Mouse (Mus musculus) layer of hippocampus, adult 2 months (tissue): ENCODE measurements at regions not wholly inside any gene's neighbourhood (a gene's known extent, or its start where the extent isn't known, plus 50 kb on each side); places are given as distances from the start of the nearest gene placed in this dataset.

Source experiments
- DNase-seq, 2 experiments: peaks; one replicate each; pipeline ENCODE4 v3.0.0; 2022; ENCODE audit warnings: low spot score in 2 of 2
- H3K27ac ChIP-seq: fragments of 200-600 bp; 2 replicates; pipeline ENCODE4 v1.8.1; 2022
- H3K4me3 ChIP-seq: fragments of 200-600 bp; 2 replicates; pipeline ENCODE4 v1.8.1; 2022; ENCODE audit warnings: mild to moderate bottlenecking
- CTCF ChIP-seq: fragments of 200-600 bp; conservative IDR thresholded peaks from 2 replicates; pipeline ENCODE4 v1.8.1; 2022; ENCODE audit warnings: antibody characterized with exemption, mild to moderate bottlenecking, moderate library complexity

DNA sequence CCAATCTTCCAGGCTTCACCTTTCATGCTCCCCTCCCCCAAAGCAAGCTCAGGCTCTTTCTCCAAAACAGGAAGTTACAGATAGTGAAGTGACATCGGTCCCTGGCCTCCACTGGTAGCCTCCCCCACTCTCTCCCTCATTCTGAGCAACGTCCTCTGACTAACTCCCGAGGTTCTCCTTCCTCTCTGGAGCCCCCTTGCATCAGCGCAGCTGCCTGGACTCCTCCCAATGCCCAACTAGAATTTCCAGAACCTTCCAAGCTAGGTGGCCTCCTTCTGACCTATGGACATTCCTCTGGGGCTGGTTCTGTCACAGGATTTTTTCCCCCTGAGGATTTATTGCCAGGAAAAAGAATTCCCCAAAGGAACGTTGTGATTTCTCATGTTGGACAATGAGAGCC lies 171.1 kb downstream of the Bcl2l11 start:
- TF ChIP-seq CTCF, result no peak
- no peak overlapping the region for H3K4me3 ChIP-seq
- DNase-seq, result no peak
- no peak overlapping the region for H3K27ac ChIP-seq

DNA sequence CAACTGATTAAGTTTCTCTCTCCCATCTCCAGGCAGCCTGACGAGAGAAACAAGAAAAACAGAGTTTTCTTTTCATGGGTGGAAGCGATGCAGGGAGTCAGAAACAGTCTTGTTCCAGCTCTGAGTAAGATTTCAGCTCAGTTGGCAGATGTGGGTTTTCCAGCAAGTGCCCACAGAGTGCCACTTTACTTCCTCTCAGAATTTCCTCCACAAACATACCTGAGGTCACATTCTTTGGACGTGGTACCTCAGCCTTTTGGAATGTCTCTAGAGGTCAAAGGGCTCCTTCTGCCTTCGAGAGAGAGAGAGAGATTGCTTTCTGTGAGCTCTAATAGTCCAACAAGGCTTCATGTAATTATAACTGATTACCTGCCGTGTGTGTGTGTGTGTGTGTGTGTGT lies 172.0 kb downstream of the Bcl2l11 start:
- TF ChIP-seq CTCF, result no peak
- DNase-seq, result no peak
- H3K4me3 ChIP-seq, result no peak overlapping the region
- no peak overlapping the region for H3K27ac ChIP-seq

DNA sequence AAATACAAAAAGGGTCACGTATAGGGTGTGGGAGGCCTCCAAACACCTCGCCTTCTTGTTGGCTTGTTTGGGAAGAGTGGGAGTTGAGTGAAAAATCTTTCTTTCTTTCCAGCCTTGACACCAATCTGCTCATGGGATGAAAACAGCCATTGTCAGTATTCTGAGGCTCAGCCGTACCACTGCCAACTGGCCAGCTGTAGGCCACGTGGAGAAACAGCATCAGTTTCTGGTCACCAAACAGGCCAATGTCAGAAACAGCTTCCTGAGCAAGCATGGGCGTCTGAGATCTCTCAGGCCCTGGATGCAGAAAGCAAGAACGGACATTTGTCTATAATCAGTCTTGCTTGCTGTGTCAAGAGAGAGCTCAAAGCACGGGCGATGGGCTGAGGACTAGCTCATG lies 173.2 kb downstream of the Bcl2l11 start:
- TF ChIP-seq CTCF, result no peak
- DNase-seq, result no peak
- no peak overlapping the region for H3K4me3 ChIP-seq
- no peak overlapping the region for H3K27ac ChIP-seq

DNA sequence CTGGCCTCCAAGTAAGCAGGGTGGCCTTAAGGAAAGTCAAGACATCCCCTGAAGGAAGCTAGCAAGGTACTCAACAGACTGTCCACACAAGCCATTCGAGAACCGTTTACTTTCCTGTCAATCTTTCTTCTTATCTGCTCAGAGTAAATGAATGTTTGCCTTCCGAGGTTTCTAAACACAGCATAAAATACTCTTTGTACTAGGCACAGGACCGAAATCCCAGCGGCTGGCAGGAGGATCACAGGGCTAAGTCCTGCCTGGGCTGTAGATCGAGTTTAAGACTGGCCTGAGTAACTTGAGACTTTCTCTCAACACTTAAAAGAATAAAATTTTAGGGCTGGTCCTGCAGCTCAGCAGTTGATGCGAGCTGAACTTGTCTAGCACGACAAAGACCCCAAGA lies 175.9 kb downstream of the Bcl2l11 start:
- TF ChIP-seq CTCF, result no peak

DNA sequence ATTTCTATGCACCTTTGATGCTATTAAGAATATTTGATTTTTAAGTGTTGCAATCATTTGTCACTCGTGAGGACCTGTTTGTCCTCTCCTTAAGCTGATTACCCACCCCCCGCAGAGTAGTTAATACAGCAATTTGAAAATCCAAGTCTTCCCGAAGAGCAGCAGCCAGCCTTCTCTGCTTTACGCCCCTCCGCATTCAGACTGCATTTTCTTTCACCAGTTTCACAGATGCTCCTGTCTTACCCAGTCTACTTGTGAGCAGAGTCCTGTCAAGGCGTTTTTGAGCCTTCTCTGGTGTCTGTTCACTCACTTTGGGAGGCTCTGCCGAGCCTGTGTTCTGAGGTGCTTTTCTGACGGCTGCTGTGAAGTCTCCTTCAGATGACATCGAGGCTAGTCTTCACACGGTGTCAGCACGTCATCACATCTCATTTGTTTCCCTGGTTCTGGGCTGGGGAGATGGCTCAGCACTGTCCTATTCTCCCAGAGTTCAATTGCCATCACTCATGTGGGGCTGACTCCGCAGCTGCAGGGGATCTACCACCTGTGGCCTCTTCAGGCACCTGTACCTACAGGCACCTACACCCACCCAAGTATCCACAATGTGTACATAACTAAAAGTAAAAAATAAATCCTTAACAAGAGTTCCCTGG lies 178.3 kb downstream of the Bcl2l11 start:
- no peak overlapping the region for H3K4me3 ChIP-seq
- TF ChIP-seq CTCF, result no peak
- H3K27ac ChIP-seq, result no peak overlapping the region
- no peak for DNase-seq

More for the DNA sequence above, 175.9 kb downstream of the Bcl2l11 start:
- Histone ChIP-seq H3K27ac (no peak overlapping the region), H3K4me3 (no peak overlapping the region)
- DNase-seq, result no peak

DNA sequence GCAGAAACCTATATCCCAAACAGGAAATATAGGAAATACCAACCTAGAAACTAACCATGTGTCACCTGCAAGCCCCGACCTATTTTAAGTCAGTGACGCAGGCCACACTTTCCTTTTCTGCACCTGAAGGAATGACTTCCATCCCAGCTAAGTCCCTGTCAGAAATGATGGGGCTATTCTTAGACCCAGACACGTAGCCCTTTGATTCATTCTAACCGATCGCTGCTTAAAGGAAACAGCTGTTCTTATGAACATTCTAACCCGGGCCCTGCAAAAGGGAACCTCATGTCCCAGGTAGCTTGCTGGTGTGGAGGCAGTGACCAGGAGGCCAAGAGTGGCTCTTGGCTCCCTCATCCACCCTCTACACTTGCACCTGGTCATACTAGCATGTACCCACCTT lies 180.9 kb downstream of the Bcl2l11 start:
- no peak for DNase-seq
- no peak overlapping the region for H3K27ac ChIP-seq
- H3K4me3 ChIP-seq, result no peak overlapping the region
- no peak for TF ChIP-seq CTCF

DNA sequence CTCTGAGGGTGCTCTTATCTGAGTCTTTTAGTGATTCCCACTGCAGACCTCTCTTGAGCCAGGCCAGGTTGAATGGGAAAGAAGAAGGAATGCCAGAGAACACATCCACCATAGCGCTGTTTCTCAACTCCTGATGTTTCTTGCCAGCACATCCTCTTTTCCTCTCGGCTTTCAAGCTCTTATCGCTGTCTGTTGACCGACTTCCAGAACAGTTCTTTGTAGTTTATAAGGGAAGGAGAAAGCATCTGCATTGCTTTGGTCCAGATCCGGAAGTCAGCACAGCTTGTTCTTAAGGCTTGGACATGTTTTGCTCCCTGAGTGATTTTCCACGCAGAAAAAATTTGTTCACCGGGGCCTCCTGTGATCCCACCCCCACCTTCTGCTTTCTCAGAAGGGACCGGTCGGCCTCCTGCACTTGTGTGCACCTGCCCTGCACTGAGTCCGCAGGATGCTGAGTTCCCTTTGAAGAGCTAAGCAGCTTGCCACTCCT lies 183.7 kb downstream of the Bcl2l11 start:
- no peak for TF ChIP-seq CTCF
- no peak overlapping the region for H3K4me3 ChIP-seq
- no peak for DNase-seq
- no peak overlapping the region for H3K27ac ChIP-seq

DNA sequence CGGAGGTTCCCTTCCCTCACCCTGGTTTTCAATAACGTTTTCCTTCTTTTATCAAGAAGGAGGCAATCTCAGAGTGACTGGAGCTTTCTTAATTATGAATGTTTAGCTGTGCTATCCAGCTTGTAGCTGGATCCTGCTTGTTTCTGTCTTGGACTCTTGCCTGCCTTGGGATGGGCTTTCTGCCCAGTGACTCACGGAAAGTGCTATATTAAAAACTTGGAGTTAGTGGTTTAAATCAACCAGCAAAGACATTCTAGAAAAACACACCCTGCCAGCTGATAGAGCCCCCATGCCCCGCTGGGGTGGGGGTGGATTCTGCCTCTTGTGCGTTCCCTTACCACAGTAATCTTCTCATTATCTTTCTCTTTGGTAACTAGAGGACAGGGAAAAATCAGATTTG lies 184.2 kb downstream of the Bcl2l11 start:
- H3K4me3 ChIP-seq, result no peak overlapping the region
- DNase-seq, result peak; percentile 71 to 85
- H3K27ac ChIP-seq, result no peak overlapping the region
- TF ChIP-seq CTCF, result no peak

DNA sequence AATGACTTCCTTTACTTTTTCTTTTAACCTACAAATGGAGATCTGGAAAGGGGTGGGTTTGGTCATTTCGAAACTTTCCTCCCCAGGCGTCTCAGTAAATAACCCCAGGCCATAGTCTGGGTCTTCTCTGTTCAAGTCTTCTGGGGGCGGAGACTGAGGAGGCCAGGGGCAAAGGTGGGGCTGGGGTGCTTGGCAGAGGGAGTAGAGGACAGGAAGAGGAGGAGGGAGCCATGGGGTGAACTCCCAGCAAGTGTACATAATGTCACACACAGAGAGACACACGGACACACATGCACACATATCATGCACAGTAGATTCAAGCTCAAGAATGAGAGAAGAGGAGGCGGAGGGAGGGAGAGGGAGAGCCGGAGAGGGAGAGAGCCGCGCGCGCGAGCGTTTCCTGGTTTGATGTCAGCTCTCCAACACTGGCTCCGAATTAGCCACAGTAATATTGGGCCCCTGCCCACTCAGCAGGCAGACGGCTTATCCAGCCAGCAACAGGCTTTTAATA lies 186.3 kb downstream of the Bcl2l11 start:
- peak overlapping the region; percentile 27; the same call in 1 of the 2 replicates for H3K4me3 ChIP-seq
- no peak for TF ChIP-seq CTCF
- peak; percentile 41 to 55 for DNase-seq
- no peak overlapping the region for H3K27ac ChIP-seq

DNA sequence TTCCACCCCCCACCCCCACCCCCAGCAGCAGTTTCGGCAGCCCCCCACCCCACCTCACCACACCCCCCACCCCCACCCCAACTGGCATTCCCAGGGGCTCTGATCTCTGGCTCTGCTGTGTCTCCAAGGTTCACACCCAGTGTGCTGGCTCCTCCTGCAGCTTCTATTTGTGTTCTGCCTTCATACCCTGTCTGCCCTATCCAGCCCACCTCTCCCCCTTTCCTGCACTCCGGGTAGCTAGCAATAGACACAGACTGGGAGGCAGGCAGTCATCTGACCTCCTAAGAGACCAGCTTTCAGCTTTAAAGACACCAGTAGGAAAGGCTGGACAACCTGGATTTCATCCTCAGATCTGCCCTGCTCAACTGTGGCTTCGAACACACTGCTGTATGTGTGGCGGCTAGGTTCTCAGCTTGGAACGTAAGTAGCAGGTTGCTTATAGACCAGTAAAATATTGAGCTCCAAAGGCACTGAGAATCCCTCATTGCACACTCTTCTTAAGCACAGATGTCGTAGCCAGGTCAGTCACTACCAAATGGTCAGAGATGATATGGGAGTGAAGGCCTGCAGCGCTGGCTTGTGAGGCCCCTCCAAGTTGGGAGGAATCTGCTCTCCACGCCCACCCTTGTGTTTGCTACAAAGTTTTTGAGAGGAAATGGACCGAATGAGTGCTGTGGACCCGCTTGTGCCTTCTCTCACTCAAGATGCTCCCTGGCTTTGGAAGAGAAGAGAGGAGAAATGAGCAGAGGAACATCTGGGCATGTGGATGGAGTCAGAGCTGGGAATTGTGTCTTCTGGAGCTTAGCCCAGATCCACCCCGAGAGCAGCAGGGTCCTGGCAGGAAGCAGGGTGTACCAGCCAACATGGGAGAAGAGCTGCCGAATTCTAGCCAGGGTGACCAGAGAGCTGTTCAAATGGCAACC lies 187.1 kb downstream of the Bcl2l11 start:
- H3K4me3 ChIP-seq, result no peak overlapping the region
- no peak overlapping the region for H3K27ac ChIP-seq
- DNase-seq, result no peak
- no peak for TF ChIP-seq CTCF

DNA sequence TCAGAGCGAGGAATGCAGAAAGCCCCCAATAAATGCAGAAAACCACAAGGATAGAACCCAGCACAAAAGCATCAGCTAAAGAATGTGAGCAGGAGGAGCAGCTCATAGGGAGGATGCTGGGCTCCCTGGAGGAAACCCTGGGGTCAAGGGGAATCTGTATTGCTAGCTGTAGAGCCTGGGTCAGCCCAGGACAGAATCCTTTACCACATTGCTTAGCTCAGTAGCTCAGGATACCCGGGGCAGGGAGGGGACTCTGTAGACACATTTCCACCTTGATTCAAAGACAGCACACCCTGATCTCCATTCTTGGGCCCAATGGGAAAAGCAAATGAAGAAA lies 187.7 kb downstream of the Bcl2l11 start:
- Histone ChIP-seq H3K27ac (no peak overlapping the region), H3K4me3 (no peak overlapping the region)
- no peak for TF ChIP-seq CTCF
- DNase-seq, result no peak

DNA sequence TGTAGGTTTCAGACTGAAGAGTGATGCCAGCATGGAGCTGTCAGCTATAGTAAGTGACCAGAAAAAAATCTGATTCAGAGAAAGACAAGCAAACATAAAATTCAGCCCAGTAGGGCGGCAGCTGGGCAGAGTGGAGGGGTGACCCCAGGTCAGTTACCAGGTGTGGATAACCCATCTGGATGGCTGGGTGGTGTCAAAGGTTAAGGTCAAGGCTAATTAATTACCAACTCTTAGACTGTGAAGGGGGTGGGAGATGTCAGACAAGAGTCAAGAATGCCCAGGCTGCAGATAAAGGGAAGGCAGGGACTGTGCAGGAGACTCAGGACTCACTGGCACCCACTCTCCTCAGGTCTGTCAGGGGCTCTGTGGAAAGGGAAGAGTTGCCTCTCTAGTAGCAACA lies 188.1 kb downstream of the Bcl2l11 start:
- Histone ChIP-seq H3K4me3 (no peak overlapping the region), H3K27ac (no peak overlapping the region)
- TF ChIP-seq CTCF, result no peak
- DNase-seq, result no peak

DNA sequence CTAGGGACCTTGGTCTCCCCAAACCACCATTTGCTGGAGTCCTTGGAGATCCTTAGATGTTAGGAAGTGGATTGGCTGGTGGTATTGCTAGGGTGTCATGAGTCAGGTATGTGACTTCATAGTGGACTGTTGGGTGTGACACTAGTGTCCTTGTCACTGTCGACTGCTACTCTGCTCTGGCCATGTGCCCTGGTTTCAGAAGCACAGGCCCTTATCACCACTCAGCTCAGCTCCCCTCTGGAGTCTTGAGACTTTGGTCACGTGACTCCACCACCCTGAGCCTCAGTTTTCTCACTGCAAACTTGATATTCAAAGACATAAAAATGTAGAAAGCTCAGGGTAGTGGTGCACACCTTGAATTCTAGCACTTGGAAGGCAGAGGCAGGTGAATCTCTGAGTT lies 190.7 kb downstream of the Bcl2l11 start:
- DNase-seq, result no peak
- H3K4me3 ChIP-seq, result no peak overlapping the region
- TF ChIP-seq CTCF, result no peak
- H3K27ac ChIP-seq, result no peak overlapping the region
